Mouse (Mus musculus): ENCODE results near the gene St14.
"Not testable (repeated sequence)": the region's sequence is repeated elsewhere in the genome, so short reads cannot be mapped to it uniquely, and the experiment has no call there.

Gene St14

GRCm38 (mm10) chr9:31086085-31086753 lies 45.4 kb downstream of the St14 start:
- DNase-seq (ENCODE audit: low spot score): peak; percentile 89

DNA sequence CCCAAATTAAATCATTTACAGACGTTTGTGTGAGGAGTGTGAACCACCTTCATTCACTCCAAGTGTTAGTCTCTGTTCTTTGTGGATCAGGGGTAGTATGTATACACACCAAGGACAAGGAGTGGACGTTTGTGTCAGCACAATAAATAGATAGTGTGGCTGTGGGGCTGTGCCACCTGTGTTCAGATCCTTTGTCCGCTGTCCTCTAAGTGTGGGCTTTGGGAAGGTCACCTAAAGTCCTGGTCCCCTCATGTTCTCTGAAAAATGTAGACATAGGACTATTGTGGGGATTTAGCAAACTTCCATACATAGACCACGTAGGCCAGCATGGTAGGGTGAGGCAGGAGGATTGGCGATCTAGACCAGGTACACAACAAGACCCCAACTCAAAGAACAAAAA lies 46.1 kb downstream of the St14 start:
- no peak for DNase-seq (ENCODE audit: low spot score)

DNA sequence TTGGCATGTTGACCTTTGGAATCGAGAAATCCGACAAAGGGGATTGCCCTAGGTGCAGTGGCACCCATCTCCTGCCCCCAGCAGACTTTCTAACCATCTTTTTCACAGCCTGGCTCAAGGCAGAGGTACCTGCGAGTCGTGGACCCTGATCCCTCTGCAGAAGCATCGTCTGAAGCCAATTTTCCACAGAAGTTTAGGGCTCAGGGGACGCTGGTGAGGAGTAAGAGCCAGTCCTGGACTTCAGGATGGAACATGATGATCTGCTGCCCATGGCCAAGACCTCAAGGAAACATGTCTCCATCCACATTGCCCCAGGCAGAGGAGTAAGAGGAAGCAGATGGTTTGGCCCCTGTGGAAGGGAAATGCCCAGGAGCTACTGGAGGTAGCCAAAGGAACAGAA lies 48.9 kb downstream of the St14 start:
- no peak for DNase-seq (ENCODE audit: low spot score)

GRCm38 (mm10) chr9:31082054-31082666 lies 49.5 kb downstream of the St14 start:
- peak; percentile 92 for DNase-seq (ENCODE audit: low spot score)

GRCm38 (mm10) chr9:31080726-31081125 lies 50.9 kb downstream of the St14 start:
- no peak for DNase-seq (ENCODE audit: low spot score)

- no peak for DNase-seq (ENCODE audit: low spot score)
These were observed 56.8 kb downstream of the St14 start for GRCm38 (mm10) chr9:31074836-31075235.

DNA sequence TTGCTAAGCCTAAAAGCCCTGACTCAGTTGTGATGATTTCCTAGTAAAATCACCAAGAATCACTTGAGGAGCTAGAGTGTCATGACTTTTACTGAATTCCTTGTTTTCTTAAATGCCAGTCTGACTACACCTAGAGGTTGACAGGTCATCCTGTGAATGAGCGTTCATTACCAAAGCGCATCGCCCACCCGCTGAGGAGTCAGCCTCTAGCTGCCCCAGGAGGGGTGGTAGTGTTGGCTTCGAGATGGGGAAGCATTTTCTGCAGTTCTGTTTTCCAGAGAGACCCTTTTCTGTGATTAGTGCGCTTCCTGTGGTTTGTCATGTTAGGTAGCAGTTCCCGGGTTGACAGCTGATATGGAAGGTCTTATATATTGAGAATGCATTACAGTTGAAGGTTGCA lies 57.9 kb downstream of the St14 start:
- DNase-seq (ENCODE audit: low spot score): no peak

DNA sequence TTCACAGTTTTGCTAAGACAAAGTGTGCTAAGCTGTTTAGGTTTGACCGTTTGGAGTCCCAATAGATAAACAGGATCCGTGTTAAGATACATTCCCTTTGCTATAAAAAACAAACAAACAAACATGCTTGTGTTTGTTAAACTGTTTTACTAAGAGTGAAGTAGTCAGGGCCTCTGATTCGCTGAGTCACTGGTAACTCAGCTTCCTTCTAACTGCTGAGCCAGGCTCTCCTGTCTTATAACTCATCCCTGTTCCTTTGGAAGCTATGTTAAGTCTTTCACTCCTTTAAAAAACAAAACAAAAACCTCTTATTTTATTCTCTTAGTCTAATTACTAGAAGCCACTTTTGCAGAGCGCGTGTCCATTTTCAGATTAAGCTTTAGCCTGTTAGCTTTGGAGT lies 59.4 kb downstream of the St14 start:
- DNase-seq (ENCODE audit: low spot score): no peak

- DNase-seq (ENCODE audit: low spot score): no peak
These were observed 60.9 kb downstream of the St14 start for GRCm38 (mm10) chr9:31070706-31071105.

- no peak for DNase-seq (ENCODE audit: low spot score)
These were observed 72.9 kb downstream of the St14 start for GRCm38 (mm10) chr9:31058723-31059122.

GRCm38 (mm10) chr9:31051509-31051908 lies 80.1 kb downstream of the St14 start:
- DNase-seq (ENCODE audit: low spot score): not testable (repeated sequence)

DNA sequence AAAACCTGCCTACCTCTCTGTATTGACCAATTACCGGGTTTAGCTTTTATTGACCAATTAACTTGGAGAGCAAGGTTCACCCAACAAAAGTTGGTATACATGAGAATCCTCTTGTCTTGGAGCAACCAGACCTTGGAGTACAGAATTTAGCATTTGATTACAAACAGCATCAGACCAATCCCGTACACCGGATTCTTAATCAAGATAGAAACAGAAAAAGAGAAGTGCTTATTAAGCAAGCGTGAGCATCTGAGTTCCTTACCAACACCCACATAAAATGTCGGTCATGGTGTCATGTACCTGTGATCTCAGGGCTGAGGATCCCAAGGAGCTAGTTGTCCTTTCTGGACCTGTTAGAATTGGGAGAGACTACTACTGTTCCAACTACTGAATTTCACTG lies 81.4 kb downstream of the St14 start:
- DNase-seq (ENCODE audit: low spot score): no peak

All from embryo, embryonic 10 days (tissue).